Mouse (Mus musculus): ENCODE results near the gene Col15a1.

- TF ChIP-seq CTCF (IDR thresholded peaks at IDR 0.05; ENCODE audit: low read depth) = no peak
- TF ChIP-seq EP300 (IDR thresholded peaks at IDR 0.05; ENCODE audit: low read depth) = no peak
Measured at GRCm38 (mm10) chr4:47311467-47311866, 103.5 kb downstream of the Col15a1 start.
